Mouse (Mus musculus) hindbrain, embryonic 14.5 days (tissue): ENCODE measurements around the gene Abcc2. TPM values are rescaled to one million over a fixed set of nuclear protein-coding genes. Genes with fewer than 3 reads are reported as not detected.

Source experiments
- ATAC-seq: fragments of 200-750 bp; cut with Nextera tagmentation; 2 replicates; pipeline ENCODE4 v1.8.0; 2017; ENCODE audit warnings: moderate number of reproducible peaks, mild to moderate bottlenecking, moderate TSS enrichment, moderate library complexity; ENCODE audit not compliant: low FRiP score
- DNase-seq: peaks from one replicate; pipeline ENCODE4 v3.0.0-alpha.2; 2015; ENCODE audit warnings: low spot score
- H3K27ac ChIP-seq: fragments of 300-500 bp; sonication (generic); 2 replicates; pipeline ENCODE4 v1.5.1; 2014; ENCODE audit warnings: mild to moderate bottlenecking, moderate library complexity
- H3K27me3 ChIP-seq: fragments of 300-500 bp; sonication (generic); 2 replicates; pipeline ENCODE4 v1.6.1; 2014; ENCODE audit warnings: mild to moderate bottlenecking, low read length, mixed read lengths; ENCODE audit not compliant: control insufficient read depth, insufficient read depth
- H3K36me3 ChIP-seq: fragments of 300-500 bp; sonication (generic); replicated peaks from 2 replicates; pipeline ENCODE4 v1.6.1; 2014; ENCODE audit not compliant: control insufficient read depth, insufficient read depth
- H3K4me1 ChIP-seq: fragments of 300-500 bp; sonication (generic); replicated peaks from 2 replicates; pipeline ENCODE4 v1.6.1; 2014; ENCODE audit warnings: antibody characterized with exemption, low read length, mixed read lengths; ENCODE audit not compliant: control insufficient read depth, insufficient read depth
- H3K4me2 ChIP-seq: fragments of 300-500 bp; sonication (generic); replicated peaks from 2 replicates; pipeline ENCODE4 v1.6.1; 2014; ENCODE audit warnings: mild to moderate bottlenecking, moderate library complexity
- H3K4me3 ChIP-seq: fragments of 300-500 bp; sonication (generic); replicated peaks from 2 replicates; pipeline ENCODE4 v1.5.1; 2014; ENCODE audit warnings: mild to moderate bottlenecking, low read length
- H3K9ac ChIP-seq: fragments of 300-500 bp; sonication (generic); 2 replicates; pipeline ENCODE4 v1.6.1; 2014
- H3K9me3 ChIP-seq: fragments of 300-500 bp; sonication (generic); 2 replicates; pipeline ENCODE4 v1.6.1; 2016; ENCODE audit warnings: low read length; ENCODE audit not compliant: control insufficient read depth
- WGBS: fragments of 180-500 bp; shearing (Covaris S2); extraction: QIAGEN DNeasy Blood & Tissue Kit; methylation state at CpG from one replicate; pipeline ENCODE4 v1.1.7; 2014; 5-methylcytosine and 5-hydroxymethylcytosine counted together
- polyA plus RNA-seq: library from polyadenylated mRNA; unstranded; fragments of >200 nt; fragmentation: Nextera tagmentation; extraction: Ambion mirVana; gene quantifications from 2 replicates; pipeline ENCODE4 v1.2.1, GENCODE M21; 2014

The Abcc2 gene
- polyA plus RNA-seq, 1 experiment from 2014 or later: 0.07 TPM

DNA sequence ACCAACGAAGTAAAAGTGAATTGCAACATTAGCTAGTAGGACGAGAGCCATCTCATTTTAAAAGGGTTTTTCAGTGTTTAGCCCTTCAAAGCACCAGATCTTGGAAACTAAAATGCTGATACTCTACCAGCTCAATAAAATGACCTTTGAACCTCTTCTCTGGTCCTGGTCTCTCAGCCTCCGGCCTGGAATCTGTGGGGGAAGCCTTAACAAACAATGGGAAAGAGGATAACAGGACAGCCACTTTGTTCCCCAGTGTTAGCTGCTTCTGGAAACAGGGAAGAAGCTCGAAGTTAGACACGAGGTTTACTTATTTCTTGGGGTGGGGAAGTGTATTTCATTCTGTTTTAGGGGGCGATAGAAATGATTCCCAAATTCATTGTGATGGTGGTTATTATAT is 9.7 kb upstream of the Abcc2 start:
- WGBS: 49% methylated on average over 6 of the region's 6 CpGs

DNA sequence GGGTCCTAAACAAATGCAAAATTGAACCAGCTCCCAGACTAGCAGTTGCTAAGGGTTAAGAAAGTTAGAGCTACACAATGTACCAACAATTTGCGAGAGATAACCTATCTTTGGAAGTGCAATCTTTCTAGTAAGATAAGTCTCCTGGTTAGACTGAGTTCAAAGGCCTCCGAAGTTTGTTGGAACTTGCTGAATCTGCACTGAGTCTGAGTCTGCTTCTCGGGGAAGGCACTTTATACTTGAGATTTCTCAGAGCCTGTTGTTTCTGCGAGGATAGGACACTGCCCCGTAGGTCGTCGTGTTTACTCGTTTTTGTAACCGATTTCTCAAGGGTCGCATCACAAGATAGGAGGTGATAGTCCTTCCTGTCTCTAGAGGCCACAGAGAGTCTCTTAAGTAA is 6.6 kb upstream of the Abcc2 start:
- H3K4me3 ChIP-seq: no peak overlapping the region
- 77% methylated on average over 10 of the region's 10 CpGs for WGBS
- no peak overlapping the region for H3K27ac ChIP-seq
- DNase-seq (no peak), ATAC-seq (no peak)
- no peaks in the 10 kb centered on the region for H3K9me3 ChIP-seq
- no peaks in the 10 kb centered on the region for H3K4me1 ChIP-seq
- no peaks in the 10 kb centered on the region for H3K36me3 ChIP-seq
- no peak overlapping the region for H3K4me2 ChIP-seq
- no peaks in the 10 kb centered on the region for H3K27me3 ChIP-seq
- H3K9ac ChIP-seq: no peak overlapping the region

More for the DNA sequence above, 9.7 kb upstream of the Abcc2 start:
- Histone ChIP-seq H3K4me2 (no peak overlapping the region), H3K9ac (no peak overlapping the region), H3K27ac (no peak overlapping the region), H3K36me3 (no peaks in the 10 kb centered on the region; the same call in 1 of the 2 replicates), H3K4me3 (no peak overlapping the region), H3K4me1 (no peaks in the 10 kb centered on the region), H3K27me3 (no peaks in the 10 kb centered on the region), H3K9me3 (no peaks in the 10 kb centered on the region)
- DNase-seq: no peak
- ATAC-seq: no peak

DNA sequence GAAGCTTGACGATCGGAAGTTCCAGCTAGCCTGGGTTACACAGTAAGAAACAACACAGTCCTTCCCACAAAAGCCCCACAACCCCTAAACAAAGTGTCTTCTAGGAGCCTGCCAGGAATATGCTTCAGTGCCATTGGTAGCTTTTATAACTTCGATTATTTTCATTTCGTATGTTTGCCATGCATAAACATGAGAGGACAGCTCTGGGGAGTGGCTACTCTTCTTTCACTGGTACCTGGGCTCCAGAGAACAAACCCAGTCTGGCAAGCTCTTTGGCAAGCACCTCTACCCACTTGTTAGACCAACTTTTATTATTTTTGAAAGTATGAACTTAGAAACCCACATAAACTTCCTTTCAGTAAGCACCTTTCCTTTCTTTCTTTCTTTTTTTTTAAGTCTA is 5.4 kb upstream of the Abcc2 start:
- no peak overlapping the region for H3K9ac ChIP-seq
- DNase-seq: no peak
- WGBS: 86% methylated on average over 4 of the region's 4 CpGs
- H3K27me3 ChIP-seq: no peaks in the 10 kb centered on the region
- ATAC-seq: no peak
- no peaks in the 10 kb centered on the region for H3K9me3 ChIP-seq
- H3K4me1 ChIP-seq: no peaks in the 10 kb centered on the region
- no peak overlapping the region for H3K4me2 ChIP-seq
- no peak overlapping the region for H3K27ac ChIP-seq
- H3K4me3 ChIP-seq: no peak overlapping the region
- H3K36me3 ChIP-seq: no peaks in the 10 kb centered on the region

DNA sequence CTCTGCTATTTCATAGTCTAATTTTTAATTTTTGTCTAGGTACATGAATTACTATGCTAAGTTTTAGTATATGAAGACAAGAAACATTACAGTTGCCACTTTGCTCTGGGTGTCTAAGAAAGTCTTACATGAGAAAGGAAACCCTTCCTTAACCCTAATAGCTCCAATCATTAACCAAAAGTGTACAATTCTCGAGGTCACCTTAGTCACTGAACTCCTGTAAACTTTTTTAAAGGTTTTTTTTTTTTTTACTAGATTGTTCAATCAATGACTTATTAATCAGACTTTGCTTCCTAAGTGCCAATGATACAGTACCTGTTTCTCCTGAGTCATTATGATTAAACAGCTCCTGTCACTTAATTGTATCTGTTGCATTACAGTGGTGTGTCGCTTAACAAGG is 4.7 kb upstream of the Abcc2 start:
- no peak overlapping the region for H3K4me3 ChIP-seq
- DNase-seq: no peak
- no peak for ATAC-seq
- H3K27ac ChIP-seq: no peak overlapping the region
- no peaks in the 10 kb centered on the region for H3K4me1 ChIP-seq
- no peaks in the 10 kb centered on the region for H3K9me3 ChIP-seq
- H3K4me2 ChIP-seq: no peak overlapping the region
- WGBS: 81% methylated on average over 2 of the region's 2 CpGs
- no peaks in the 10 kb centered on the region for H3K27me3 ChIP-seq
- H3K36me3 ChIP-seq: no peaks in the 10 kb centered on the region
- no peak overlapping the region for H3K9ac ChIP-seq

DNA sequence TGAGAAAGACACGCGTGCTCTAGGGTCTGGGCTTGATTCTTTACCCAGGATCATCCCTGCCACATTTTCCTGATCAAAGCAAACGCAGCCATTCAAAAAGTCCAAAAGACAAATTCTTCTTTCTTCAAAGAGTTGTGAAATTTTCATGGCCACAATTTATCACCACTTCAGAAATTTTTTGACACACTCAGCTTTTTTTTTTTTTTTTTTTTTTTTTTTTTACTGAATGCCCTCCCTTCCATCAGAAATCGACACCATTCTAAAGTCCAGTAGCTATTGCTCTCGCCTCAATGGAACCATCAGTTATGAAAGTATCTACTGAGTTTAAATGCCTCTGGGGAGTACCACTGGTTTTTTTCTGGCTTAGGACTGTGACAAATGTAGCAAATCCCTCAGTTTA is 1.6 kb upstream of the Abcc2 start:
- no peak for DNase-seq
- H3K27me3 ChIP-seq: no peaks in the 10 kb centered on the region
- H3K9ac ChIP-seq: no peak overlapping the region
- H3K36me3 ChIP-seq: no peaks in the 10 kb centered on the region
- no peak overlapping the region for H3K4me3 ChIP-seq
- H3K27ac ChIP-seq: no peak overlapping the region
- 93% methylated on average over 5 of the region's 5 CpGs for WGBS
- no peak overlapping the region for H3K4me2 ChIP-seq
- no peak for ATAC-seq
- H3K9me3 ChIP-seq: no peaks in the 10 kb centered on the region
- no peaks in the 10 kb centered on the region for H3K4me1 ChIP-seq

DNA sequence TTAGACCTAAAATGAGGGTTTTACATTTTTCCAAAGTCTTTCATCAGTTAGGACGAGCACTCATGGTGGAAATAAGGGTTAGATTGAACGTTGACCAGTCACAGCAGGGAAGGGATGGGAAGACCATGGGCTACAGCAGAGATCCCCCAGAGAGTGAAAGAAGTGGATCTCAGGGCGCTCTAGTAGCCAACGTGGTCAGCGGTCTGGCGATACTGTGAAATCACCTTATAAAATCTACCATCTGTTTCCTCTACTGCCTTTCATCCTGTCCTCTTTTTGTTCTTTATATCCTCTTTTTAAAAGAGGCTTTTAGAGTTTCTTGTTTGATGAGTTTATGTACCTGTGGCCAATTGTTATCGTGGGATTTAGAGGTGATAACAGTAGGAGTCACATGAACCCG is 2.8 kb downstream of the Abcc2 start:
- ATAC-seq (no peak), DNase-seq (no peak)
- no peaks in the 10 kb centered on the region for H3K4me1 ChIP-seq
- no peak overlapping the region for H3K4me3 ChIP-seq
- 82% methylated on average over 8 of the region's 8 CpGs for WGBS
- no peak overlapping the region for H3K27ac ChIP-seq
- no peaks in the 10 kb centered on the region for H3K36me3 ChIP-seq
- no peaks in the 10 kb centered on the region for H3K9me3 ChIP-seq
- H3K9ac ChIP-seq: no peak overlapping the region
- H3K27me3 ChIP-seq: no peaks in the 10 kb centered on the region
- no peak overlapping the region for H3K4me2 ChIP-seq

DNA sequence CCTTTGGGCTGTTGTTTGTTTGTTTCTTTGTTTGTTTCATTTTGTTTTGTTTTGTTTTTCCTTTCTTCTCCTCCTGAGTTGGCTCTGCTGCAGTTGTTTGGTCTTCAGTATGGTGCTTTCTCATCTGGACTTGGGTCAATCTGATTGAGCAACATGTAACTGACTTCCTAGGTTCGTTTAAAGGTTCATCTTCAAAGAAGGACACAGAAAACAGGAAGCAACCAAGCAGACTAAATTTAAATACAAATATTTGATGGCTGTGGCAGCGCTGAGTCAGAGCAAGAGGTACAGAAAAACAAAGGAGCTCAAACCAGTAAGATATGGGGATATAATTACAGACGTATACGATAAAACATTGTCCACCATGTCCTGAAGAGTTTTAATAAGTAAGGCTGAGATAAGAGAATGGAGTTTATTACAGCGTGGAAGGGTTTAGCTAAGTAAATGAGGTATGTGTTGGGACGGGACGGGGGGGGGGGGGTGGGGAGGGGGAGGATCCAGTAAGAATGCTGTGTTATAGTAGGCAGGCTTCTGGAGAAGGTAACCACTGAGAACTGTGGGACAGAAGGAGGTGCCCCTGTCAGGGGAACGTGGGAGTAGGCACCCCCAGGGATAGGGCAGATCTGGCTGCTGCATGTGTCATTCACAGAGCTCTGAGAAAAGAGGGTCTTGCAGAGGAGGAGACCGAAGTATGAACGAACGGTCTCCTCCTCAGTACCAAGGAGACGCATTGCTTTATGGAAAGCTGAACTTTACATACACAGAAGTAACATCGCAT is 4.4 kb downstream of the Abcc2 start:
- H3K27ac ChIP-seq: no peak overlapping the region
- no peak overlapping the region for H3K4me2 ChIP-seq
- ATAC-seq (no peak), DNase-seq (no peak)
- H3K4me1 ChIP-seq: no peaks in the 10 kb centered on the region
- H3K4me3 ChIP-seq: no peak overlapping the region
- 88% methylated on average over 13 of the region's 13 CpGs for WGBS
- H3K9me3 ChIP-seq: no peaks in the 10 kb centered on the region
- H3K27me3 ChIP-seq: no peaks in the 10 kb centered on the region
- H3K9ac ChIP-seq: no peak overlapping the region
- H3K36me3 ChIP-seq: no peaks in the 10 kb centered on the region

DNA sequence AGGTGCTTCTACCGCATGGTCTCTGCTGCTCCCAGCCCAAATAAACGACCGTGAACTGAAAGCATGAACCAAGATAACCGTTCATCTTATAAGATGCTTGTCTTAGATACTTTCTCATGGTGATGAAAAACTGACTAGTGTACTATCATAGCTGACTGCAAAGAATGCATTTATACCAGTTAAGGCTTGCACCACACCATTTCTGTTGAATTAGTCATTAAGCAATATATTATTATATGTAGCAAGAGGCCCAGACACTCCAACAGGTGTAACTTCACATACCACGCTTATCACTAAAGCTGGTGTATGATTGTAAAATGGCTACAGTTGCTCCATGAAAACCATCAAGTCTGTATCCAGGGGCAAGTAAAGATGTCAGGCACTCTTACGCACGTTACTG is 7.8 kb downstream of the Abcc2 start:
- ATAC-seq: no peak
- no peaks in the 10 kb centered on the region for H3K4me1 ChIP-seq
- 94% methylated on average over 7 of the region's 7 CpGs for WGBS

DNA sequence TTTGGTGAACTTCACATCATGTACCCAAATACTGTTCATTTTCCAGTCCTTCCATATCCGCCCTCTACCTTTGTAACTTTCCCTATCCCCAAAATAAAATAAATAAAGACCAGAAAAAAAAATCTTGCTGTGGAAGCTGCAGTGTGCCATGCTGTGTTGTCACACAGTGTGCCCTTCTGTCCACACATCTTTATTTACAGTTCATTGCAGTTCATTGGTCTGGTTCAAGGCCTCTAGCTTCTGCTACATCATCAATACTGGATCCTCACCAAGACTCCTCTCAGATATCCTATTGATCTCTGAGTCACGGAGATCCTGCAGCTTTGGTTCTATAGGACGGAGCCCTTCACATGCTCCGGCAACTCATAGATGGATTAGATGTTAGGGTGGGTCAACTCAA is 10.5 kb downstream of the Abcc2 start:
- H3K9me3 ChIP-seq: no peaks in the 10 kb centered on the region
- H3K27ac ChIP-seq: no peak overlapping the region
- DNase-seq (no peak), ATAC-seq (no peak)
- H3K4me3 ChIP-seq: no peak overlapping the region
- H3K9ac ChIP-seq: no peak overlapping the region
- no peak overlapping the region for H3K4me2 ChIP-seq
- H3K36me3 ChIP-seq: no peaks in the 10 kb centered on the region
- H3K4me1 ChIP-seq: no peaks in the 10 kb centered on the region
- 84% methylated on average over 4 of the region's 4 CpGs for whole genome bisulfite sequencing
- no peaks in the 10 kb centered on the region for H3K27me3 ChIP-seq

More for the DNA sequence above, 7.8 kb downstream of the Abcc2 start:
- no peaks in the 10 kb centered on the region for H3K36me3 ChIP-seq
- no peaks in the 10 kb centered on the region for H3K9me3 ChIP-seq
- DNase-seq: no peak
- no peaks in the 10 kb centered on the region for H3K27me3 ChIP-seq
- no peak overlapping the region for H3K4me2 ChIP-seq
- H3K9ac ChIP-seq: no peak overlapping the region
- no peak overlapping the region for H3K27ac ChIP-seq
- no peak overlapping the region for H3K4me3 ChIP-seq

DNA sequence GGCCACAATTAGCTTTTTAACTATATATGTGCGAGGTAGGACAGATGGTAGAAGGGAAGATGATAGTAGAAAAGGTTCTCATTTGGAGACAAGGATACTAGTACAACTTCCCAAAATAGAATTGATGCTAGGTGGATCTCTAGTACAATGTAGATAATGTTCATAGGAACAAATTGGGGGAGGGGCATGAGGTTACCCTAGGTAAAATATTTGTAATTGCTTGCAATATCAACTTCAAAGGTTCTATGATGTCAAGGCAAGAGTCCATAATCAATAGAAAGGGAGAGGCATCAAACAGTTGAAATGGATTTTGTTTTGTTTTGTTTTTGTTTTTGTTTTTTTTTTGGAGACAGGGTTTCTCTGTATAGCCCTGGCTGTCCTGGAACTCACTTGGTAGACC is 12.0 kb downstream of the Abcc2 start:
- ATAC-seq (no peak), DNase-seq (no peak)
- 95% methylated on average over 1 of the region's 1 CpGs for WGBS

More for the DNA sequence above, 12.0 kb downstream of the Abcc2 start:
- Histone ChIP-seq H3K36me3 (no peaks in the 10 kb centered on the region), H3K9me3 (no peaks in the 10 kb centered on the region), H3K4me3 (no peak overlapping the region), H3K4me1 (no peaks in the 10 kb centered on the region), H3K27me3 (no peaks in the 10 kb centered on the region), H3K27ac (no peak overlapping the region), H3K4me2 (no peak overlapping the region), H3K9ac (no peak overlapping the region)
